Mouse (Mus musculus) thymus, adult 2 months (tissue): Measurements from ENCODE around the gene Slc4a1.
"Not testable (repeated sequence)": the region's sequence is repeated elsewhere in the genome, so short reads cannot be mapped to it uniquely, and the experiment has no call there.

ENCODE experiments used
- CTCF ChIP-seq: fragments of 200-500 bp; IDR thresholded peaks from 2 replicates; pipeline ENCODE4 v1.5.1; 2012; ENCODE audit warnings: mild to moderate bottlenecking, control low read depth, low read length, moderate library complexity, borderline replicate concordance; ENCODE audit not compliant: control insufficient read depth, poor library complexity, insufficient read depth; ENCODE audit errors: extremely low read depth
- POLR2A ChIP-seq: fragments of 200-500 bp; IDR thresholded peaks from 2 replicates; pipeline ENCODE4 v1.6.1; 2012; ENCODE audit warnings: mild to moderate bottlenecking, low read length, control low read depth, moderate library complexity; ENCODE audit not compliant: control insufficient read depth, poor library complexity, insufficient read depth; ENCODE audit errors: extremely low read depth

DNA sequence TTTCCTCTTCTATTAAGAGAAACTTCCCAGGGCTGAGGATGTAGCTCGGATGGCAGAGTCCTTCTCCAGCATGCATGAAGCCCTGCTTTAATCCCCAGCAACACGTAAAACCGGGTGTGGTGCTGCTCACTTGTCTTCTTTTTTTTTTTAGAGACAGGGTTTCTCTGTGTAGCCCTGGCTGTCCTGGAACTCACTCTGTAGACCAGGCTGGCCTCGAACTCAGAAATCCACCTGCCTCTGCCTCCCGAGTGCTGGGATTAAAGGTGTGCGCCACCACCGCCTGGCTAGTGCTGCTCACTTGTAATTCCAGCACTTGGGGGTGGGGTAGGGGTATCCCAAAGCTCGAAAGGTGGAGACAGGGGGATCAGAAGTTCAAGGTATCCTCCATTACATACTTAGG, at the start of gene Slc4a1:
- TF ChIP-seq POLR2A, CTCF: not testable (repeated sequence)
